Mouse (Mus musculus): ENCODE data around the gene Tfip11.

Tfip11 gene

DNA sequence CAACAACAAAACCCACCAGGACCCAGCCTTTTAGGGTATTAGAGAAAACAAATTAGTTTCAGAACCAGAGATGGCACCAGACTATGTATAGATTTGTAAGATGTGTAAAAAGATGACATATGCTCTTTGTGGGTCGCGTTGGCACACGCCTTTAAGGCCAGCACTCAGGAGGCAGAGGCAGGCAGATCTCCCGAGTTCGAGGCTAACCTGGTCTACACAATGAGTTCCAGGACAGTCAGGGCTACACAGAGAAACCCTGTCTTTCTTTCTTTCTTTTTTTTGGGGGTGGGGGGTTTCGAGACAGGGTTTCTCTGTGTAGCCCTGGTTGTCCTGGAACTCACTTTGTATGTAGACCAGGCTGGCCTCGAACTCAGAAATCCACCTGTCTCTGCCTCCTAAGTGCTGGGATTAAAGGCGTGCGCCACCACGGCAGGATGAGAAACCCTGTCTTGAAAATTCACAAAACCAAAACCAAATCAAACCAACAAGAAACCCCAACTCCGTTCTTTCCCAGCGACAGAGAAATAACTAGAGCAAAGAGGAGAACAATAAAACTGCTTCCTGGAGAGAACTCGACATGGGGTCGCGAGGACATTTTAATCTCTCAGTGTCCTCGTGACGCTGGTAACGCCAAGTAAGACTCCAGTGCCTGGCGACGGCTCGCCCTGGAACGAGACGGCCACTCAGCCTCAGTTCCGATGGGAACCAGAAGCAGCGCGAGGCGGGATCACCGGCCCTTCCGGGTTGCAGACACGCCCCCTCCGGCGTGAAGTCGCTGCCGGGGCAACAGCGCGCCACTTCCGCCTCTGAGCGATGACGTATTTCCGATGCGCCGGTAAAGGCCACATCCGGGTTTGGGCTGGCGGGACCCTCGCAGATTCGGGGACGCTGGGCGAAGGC lies at the start of gene Tfip11:
TSS of gene Tfip11 (plus strand) at position 813 of the 900 bp plus-strand sequence.
- DNase-seq (ENCODE audit: low spot score), result peak; percentile 99

DNA sequence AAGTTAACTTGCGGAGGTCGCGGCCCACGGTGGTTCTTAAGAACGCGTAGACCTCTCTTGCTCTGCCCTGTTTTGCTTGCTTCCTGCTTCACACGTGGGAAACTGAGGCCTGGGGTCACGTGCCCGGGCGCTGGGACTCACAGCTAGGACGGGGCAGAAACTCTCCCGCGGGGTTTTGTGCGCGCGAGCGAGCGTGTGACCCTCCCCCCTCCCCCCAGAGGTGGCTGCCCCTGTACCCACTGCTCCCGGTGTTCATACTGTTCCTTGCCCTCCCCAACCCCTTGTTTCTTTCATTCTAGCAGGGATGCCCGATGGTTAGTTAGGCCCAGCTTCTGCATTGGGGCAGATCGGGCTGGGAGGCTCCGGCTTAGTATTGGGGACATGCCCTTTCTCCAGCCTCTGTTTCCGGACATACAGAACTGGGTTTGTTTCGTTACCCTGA lies 49.2 kb upstream of the Tfip11 start:
- DNase-seq (ENCODE audit: low spot score), result no peak

DNA sequence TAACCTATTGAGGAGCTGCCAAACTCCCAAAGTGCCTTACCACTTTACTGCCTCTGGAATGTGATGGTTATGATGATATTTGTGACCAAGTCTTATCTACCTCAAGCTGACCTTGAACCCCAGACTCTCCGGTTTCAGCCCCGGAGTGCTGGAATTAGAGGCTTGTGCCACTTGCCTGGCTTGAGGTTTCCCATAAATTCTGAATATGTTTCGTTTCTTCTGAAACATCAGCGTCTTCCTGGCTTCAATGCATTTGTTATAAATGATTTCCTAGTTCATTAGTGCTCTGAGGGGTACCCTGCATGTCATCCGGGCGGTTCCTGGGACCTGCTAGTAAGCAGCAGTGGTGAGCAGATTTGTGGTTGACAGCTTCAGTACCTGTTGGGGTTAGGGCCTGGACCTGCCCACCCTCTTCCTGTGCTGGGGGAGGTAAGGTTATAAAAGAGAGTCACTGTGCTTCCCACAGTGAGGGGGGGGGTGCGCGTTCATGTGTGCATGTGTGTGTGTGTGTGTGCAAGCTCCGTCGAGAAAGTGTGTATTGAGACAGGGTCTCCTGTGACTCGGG lies 48.2 kb upstream of the Tfip11 start:
- no peak for DNase-seq (ENCODE audit: low spot score)

- DNase-seq (ENCODE audit: low spot score), result peak; percentile 76
Measured at GRCm38 (mm10) chr5:112279181-112280021, 46.8 kb upstream of the Tfip11 start.

GRCm38 (mm10) chr5:112280151-112280550 lies 46.0 kb upstream of the Tfip11 start:
- DNase-seq (ENCODE audit: low spot score), result no peak

- no peak for DNase-seq (ENCODE audit: low spot score)
Measured at GRCm38 (mm10) chr5:112280863-112281660, 45.1 kb upstream of the Tfip11 start.

GRCm38 (mm10) chr5:112281676-112282075 lies 44.5 kb upstream of the Tfip11 start:
- DNase-seq (ENCODE audit: low spot score), result no peak

DNA sequence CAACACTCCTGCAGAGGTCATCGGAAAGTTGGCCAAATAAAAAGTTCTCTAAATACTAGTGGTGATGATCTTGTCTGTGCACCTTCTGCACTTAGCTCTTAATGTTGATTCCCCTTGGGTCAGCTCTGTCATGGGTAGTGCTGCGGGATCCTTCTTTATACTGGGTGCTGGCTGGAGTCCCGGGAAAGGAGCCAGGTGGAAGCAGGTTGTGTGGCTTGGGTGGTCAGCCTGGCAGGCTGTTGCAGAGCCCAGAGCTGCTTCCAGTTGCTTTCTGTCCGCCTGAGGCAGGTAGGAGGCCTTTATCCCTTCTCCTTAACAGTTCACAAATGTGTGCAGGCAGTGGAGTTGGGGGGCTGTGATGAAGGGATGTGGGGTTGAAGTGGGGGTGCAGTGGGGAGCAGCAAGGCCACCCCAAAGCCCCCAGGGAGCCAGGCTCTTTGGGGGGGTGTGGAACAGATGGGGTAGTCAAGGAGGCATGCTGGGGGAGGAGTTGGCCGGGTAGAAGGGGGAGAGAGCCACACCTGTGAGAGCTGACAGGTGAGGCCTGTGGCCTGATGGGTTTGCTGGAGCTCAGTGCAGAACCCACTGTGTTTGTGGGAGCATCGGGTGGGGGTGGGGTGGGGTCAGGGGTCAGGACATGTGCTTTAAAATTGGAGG lies 43.9 kb upstream of the Tfip11 start:
- DNase-seq (ENCODE audit: low spot score), result no peak

DNA sequence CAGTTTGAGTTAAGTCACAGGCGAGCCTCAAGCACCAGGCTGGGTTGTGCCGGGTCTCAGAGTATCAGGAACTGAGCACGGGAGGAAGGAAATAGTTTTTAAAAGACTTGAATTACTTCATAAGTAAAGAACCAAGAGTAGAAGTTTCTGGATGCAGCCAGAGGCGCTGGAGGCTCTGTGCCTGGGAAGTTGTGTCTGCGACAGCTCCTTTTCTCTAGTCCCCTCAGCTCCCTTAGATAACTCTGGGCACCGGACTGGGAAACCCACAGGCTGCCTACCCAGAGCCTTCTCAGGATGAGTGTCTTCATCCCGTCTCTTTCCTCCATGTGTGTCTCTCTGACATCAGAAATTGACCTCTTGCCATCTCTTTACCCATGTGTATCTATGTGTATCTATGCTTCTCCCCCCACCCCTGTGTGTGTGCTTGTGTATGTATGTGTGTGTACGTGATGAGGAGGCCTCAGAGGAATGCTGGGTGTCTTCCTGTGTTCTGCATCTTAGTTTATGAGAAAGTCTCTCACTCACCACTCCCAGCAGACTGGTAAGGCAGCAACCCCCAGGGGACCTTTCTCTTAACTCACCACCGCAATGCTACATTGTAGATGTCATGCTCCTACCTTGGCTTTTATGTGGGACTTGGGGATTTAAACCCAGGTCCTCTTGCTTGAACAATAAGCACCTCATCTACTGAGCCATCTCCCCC lies 43.2 kb upstream of the Tfip11 start:
- no peak for DNase-seq (ENCODE audit: low spot score)

- no peak for DNase-seq (ENCODE audit: low spot score)
Measured at GRCm38 (mm10) chr5:112283543-112284202, 42.5 kb upstream of the Tfip11 start.

- no peak for DNase-seq (ENCODE audit: low spot score)
Measured at GRCm38 (mm10) chr5:112284203-112284582, 42.0 kb upstream of the Tfip11 start.

DNA sequence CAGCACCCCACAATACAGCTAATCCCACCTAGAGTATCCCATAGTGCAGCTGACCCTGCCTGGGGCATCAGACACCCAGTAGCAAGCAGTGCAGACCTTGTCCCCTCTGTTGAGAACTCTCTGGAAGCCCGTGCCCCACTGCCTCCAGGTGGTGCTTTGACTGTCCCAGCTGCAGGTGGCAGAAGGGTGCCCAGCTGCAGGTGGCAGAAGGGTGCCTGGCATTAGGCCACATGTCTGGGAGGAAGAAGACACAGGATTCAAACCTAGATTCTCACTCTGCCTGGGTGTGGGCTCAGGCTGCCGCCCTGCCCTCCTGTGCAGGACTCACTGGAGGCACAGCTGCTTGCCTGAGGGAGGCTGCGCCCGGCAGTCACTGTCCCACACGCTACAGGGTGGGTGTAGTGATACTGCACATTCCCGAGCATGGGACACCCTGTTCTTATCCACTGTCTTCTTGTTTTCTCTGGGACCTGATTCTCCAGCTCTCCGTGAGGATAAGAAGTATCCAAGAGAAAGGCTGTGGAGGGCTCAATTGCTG lies 40.5 kb upstream of the Tfip11 start:
- no peak for DNase-seq (ENCODE audit: low spot score)

GRCm38 (mm10) chr5:112286608-112286983 lies 39.6 kb upstream of the Tfip11 start:
- no peak for DNase-seq (ENCODE audit: low spot score)

- peak; percentile 38 for DNase-seq (ENCODE audit: low spot score)
Measured at GRCm38 (mm10) chr5:112286984-112287641, 39.0 kb upstream of the Tfip11 start.

DNA sequence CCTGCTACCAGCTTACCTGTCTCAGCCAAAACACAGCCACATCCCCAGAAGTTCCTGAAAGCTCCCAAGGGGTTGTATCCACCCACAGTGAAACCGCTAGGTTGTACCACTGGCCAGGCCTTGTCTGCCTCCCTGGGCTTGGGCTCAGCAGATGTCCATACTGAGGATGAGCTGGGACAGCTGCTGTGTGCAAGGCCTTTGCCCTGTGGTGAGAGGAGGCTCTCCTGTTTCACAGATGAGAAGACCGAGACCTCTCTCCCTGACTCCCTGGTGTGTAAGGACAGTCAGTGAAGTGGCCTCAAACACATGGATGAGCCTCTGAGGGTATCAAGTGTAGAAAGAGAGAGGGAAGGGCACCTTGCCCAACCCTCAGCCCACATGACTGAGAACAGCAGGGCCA lies 38.5 kb upstream of the Tfip11 start:
- no peak for DNase-seq (ENCODE audit: low spot score)

DNA sequence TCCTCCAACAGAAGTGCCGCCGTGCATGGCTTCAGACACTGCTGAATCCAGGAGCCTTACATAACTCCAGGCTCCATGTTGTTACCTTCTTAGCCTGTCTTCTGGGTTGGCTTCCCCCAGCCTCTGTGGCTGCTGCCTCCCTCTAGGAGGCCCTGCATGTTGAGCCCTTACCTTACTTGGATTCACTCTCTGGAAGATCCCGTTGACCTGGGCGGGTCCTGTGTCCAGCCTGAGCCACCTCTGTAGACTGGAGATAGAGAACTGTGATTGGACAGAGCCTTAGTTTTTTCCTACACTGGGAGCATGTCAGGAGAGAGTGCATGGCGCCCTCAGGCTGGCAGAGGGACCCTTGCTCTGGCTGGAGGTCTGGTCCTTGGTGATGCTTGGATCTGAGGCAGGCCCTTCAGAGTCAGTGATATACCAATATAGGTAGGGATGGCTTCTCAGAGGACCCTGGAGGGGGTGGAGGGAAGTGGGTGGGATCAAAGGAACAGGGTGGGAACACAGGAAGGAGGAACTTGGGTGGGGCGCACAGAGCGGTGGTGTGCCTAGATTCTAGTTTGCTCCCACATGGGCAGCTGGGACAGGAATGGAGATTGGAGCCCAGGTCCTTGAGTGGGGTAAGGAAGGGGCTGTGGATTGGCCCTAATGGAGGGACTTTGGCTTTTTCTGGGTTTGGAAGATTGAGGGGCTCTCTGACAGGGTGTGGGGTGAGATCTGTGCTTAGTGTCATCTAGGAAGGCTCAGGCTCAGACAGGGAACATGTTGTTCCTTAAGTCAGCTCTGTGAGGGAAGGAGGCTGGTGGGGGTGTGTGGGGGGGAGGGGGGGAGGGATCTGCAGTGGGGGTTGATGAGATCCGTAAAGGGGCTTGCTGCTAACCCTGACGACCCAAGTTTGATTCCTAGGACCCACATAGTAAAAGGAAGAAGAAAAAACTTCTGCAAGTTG lies 37.7 kb upstream of the Tfip11 start:
- no peak for DNase-seq (ENCODE audit: low spot score)

- DNase-seq (ENCODE audit: low spot score), result peak; percentile 56
Measured at GRCm38 (mm10) chr5:112289236-112289635, 36.9 kb upstream of the Tfip11 start.

All from MN1 (cell line).